8 mouse cellular contexts compared by ENCODE assay signal in genomic region chr9:40717182-40717874, GRCm38 (mm10). TPM values are rescaled to one million over a fixed set of nuclear protein-coding genes. Genes with fewer than 3 reads are reported as not detected.
DNase-seq lines count a peak whose midpoint lies in the region; ATAC-seq and TF ChIP-seq lines count a peak whose summit lies in the region.
"Had no signal": no experiment of that assay in that cellular context is flagged by ENCODE, and none has a peak within 500 bp of the region (broad histone marks: within the 10 kb centered on the region; RNA-seq: fewer than 3 reads in every experiment).

No protein-coding gene starts in this region.

- H3K27me3 ChIP-seq in lung, postnatal 0 days (replicated peaks; ENCODE audit: insufficient read depth, low read length), result no peaks in the 10 kb centered on the region
- no peaks in the 10 kb centered on the region for H3K27me3 ChIP-seq in stomach, embryonic 14.5 days (ENCODE audit: control insufficient read depth, insufficient read depth, low read length)
- H3K27me3 ChIP-seq: heart, embryonic 15.5 days had no signal

- no peak overlapping the region for H3K4me2 ChIP-seq in lung, postnatal 0 days (replicated peaks; ENCODE audit: low read depth, low read length)
- peak overlapping the region; percentile 10; the same call in 1 of the 2 replicates for H3K4me2 ChIP-seq in stomach, embryonic 14.5 days (replicated peaks; ENCODE audit: low read depth, low read length)
- H3K4me2 ChIP-seq: heart, embryonic 15.5 days had no signal

- no peak for ATAC-seq in lung, postnatal 0 days
- no peak for ATAC-seq in stomach, embryonic 14.5 days (ENCODE audit: insufficient number of reproducible peaks, insufficient read depth, low FRiP score, low read depth)

- no peak for TF ChIP-seq EP300 in lung, postnatal 0 days (IDR thresholded peaks at IDR 0.05)

- no peak overlapping the region for H3K4me3 ChIP-seq in lung, postnatal 0 days (ENCODE audit: low read depth, low read length)
- H3K4me3 ChIP-seq in lung, adult 2 months (replicated peaks; ENCODE audit: extremely low read depth, low read depth, low read length), result no peak overlapping the region
- H3K4me3 ChIP-seq in stomach, embryonic 14.5 days (ENCODE audit: low read depth, low read length), result no peak overlapping the region
- H3K4me3 ChIP-seq: heart, embryonic 15.5 days had no signal

- H3K9ac ChIP-seq in lung, postnatal 0 days (replicated peaks; ENCODE audit: low read depth), result no peak overlapping the region
- H3K9ac ChIP-seq in stomach, embryonic 14.5 days (replicated peaks; ENCODE audit: low read depth, low read length), result no peak overlapping the region
- H3K9ac ChIP-seq: heart, embryonic 15.5 days had no signal

- TF ChIP-seq CTCF in lung, postnatal 0 days (IDR thresholded peaks at IDR 0.05), result peak; percentile 25; the same call in 1 of the 2 replicates
- TF ChIP-seq CTCF in lung, adult 2 months (IDR thresholded peaks at IDR 0.05; ENCODE audit: insufficient read depth, low read length), result no peak

- peak; percentile 23 for DNase-seq in lung, postnatal 0 days (ENCODE audit: low spot score)
- no peak for DNase-seq in lung, adult 2 months
- peak; percentile 42 for DNase-seq in gastrocnemius, postnatal 10 days
- peak; percentile 60 for DNase-seq in kidney, postnatal 14 days
- no peak for DNase-seq in B cell, adult 2 months
- DNase-seq in spleen, postnatal 36 days (ENCODE audit: low spot score in 2 of 2), result no peak

- no peak overlapping the region for H3K27ac ChIP-seq in lung, postnatal 0 days (ENCODE audit: low read length)
- H3K27ac ChIP-seq in stomach, embryonic 14.5 days (ENCODE audit: low read length), result peak overlapping the region; percentile 11; the same call in 1 of the 2 replicates
- H3K27ac ChIP-seq: heart, embryonic 15.5 days had no signal

- no peak for TF ChIP-seq POLR2A in lung, adult 2 months (IDR thresholded peaks at IDR 0.05; ENCODE audit: borderline replicate concordance, extremely low read depth, low read depth, low read length)

- no peaks in the 10 kb centered on the region for H3K9me3 ChIP-seq in lung, postnatal 0 days (ENCODE audit: low read length)
- no peaks in the 10 kb centered on the region for H3K9me3 ChIP-seq in stomach, embryonic 14.5 days (ENCODE audit: control insufficient read depth, low read depth, low read length)
- H3K9me3 ChIP-seq: heart, embryonic 15.5 days had no signal

- H3K4me1 ChIP-seq in lung, postnatal 0 days (ENCODE audit: insufficient read depth, low read depth, low read length), result no peaks in the 10 kb centered on the region
- no peaks in the 10 kb centered on the region for H3K4me1 ChIP-seq in lung, adult 2 months (ENCODE audit: control insufficient read depth, insufficient read depth, low read length)
- H3K4me1 ChIP-seq in stomach, embryonic 14.5 days (ENCODE audit: control insufficient read depth, insufficient read depth, low read length), result peaks cover 6% of the 10 kb centered on the region

- 42% methylated on average over 18 of the region's 18 CpGs for WGBS in lung, postnatal 0 days
- WGBS in lung, adult 2 months, result 48% methylated on average over 18 of the region's 18 CpGs
- WGBS in stomach, embryonic 14.5 days, result 47% methylated on average over 18 of the region's 18 CpGs

- no peaks in the 10 kb centered on the region for H3K36me3 ChIP-seq in lung, postnatal 0 days (ENCODE audit: insufficient read depth, low read length)
- no peaks in the 10 kb centered on the region for H3K36me3 ChIP-seq in stomach, embryonic 14.5 days (ENCODE audit: control insufficient read depth, insufficient read depth, low read length)
- H3K36me3 ChIP-seq: heart, embryonic 15.5 days had no signal

RNA-seq across cellular contexts. Expression of gene Clmp, which starts 31.6 kb away (rescaled TPM):
- 11.9 and 12.5 TPM in 2 replicates for polyA plus RNA-seq in lung, postnatal 0 days (2015; fragmentation: Nextera tagmentation; extraction: Ambion mirVana)
- polyA plus RNA-seq in lung, adult 2 months (2012; rRNA removed), result 11.8 and 16.5 TPM in 2 replicates
- 10 to 100 TPM; 11.3 to 16.1 TPM for total RNA-seq in gastrocnemius, postnatal 10 days (2021)
- 40.9 and 42.9 TPM in 2 replicates for polyA plus RNA-seq in stomach, embryonic 14.5 days (2014; fragmentation: Nextera tagmentation; extraction: Ambion mirVana)

RNA-seq across cellular contexts. Expression of gene Gm21915, which starts 46.9 kb away (rescaled TPM):
- polyA plus RNA-seq in lung, postnatal 0 days (2015; fragmentation: Nextera tagmentation; extraction: Ambion mirVana), result not detected in 2 replicates
- not detected in 2 replicates for polyA plus RNA-seq in lung, adult 2 months (2012; rRNA removed)
- total RNA-seq in gastrocnemius, postnatal 10 days (2021), result not detected
- not detected in 2 replicates for polyA plus RNA-seq in stomach, embryonic 14.5 days (2014; fragmentation: Nextera tagmentation; extraction: Ambion mirVana)
- polyA plus RNA-seq: heart, embryonic 15.5 days had no signal

Comparison
In these comparisons a context has a peak if more than half of its experiments do, and no peak if none do; other contexts are left out.
1. DNase-seq: peak in lung, postnatal 0 days (single experiment), gastrocnemius, postnatal 10 days (single experiment) and kidney, postnatal 14 days (single experiment); none in lung, adult 2 months (single experiment), B cell, adult 2 months (0 of 2) and spleen, postnatal 36 days (0 of 2).